Mouse (Mus musculus): ENCODE data around the gene Thap2. TPM values are rescaled to one million over a fixed set of nuclear protein-coding genes. Genes with fewer than 3 reads are reported as not detected.

Thap2 gene
- polyA plus RNA-seq, 1 experiment from 2014 or later: 11.5 TPM

DNA sequence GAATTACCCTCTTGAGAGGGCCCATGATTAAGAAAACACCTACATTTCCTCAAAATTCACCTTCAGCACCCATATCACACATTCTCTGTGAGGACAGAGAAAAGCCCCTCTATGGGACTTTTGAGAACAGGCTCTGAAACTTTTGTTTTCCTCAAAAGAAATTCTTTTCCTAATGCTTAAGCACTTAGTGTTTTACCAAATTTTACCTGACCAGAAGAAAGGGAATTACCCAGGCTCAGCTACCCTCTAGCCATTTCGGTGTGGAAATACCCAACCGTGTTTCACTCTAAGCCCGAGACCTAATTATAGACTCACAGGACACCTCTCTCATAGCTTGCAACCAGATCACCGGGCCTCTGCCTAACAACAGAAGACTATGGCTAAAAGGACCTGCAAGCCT lies 51.2 kb downstream of the Thap2 start:
- TF ChIP-seq CTCF (IDR thresholded peaks at IDR 0.05): no peak
- DNase-seq (ENCODE audit: low read depth, low spot score): no peak
- no peaks in the 10 kb centered on the region for H3K27me3 ChIP-seq
- CTCF ChIA-PET: interaction anchor here (0.8 to 2.1 kb wide), 2 partner anchors 10 to 14 kb away, joined by 3 to 7 read pairs; no protein-coding TSS in a partner anchor
- in situ Hi-C loops (cut with MboI; ENCODE audit: low pct_unique_long_range_greater_than_20kb): no loop called here
- no peak for ATAC-seq
- POLR2A ChIA-PET: no interaction called here

DNA sequence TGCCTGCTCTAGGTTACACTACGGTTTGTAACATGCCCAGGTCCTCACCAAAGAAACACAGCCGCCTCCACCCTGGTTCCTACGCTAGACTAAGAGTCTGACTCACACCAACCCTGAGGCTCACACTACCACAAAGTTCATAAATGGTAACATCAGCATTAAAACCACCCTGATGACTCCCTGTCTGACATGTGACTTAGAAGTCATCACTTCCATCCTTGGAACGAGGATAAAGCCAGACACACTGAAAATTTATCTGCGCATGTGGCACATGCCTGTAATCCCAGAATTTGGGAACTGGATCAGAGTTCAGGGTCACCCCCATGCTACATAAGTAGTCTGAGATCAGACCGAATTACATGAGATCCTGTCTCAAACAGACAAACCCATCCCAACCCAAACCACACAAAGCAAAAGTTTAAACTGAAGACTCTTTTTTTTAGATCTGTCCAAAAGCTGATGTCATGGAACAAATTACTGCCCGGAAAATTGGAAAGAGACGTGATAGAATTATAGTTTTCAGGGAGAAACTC lies 51.8 kb downstream of the Thap2 start:
- peak; percentile 41 for DNase-seq (ENCODE audit: low read depth, low spot score)
- in situ Hi-C loops (cut with MboI; ENCODE audit: low pct_unique_long_range_greater_than_20kb): no loop called here
- no peak for TF ChIP-seq CTCF (IDR thresholded peaks at IDR 0.05)
- no peaks in the 10 kb centered on the region for H3K27me3 ChIP-seq
- ATAC-seq: peak; percentile 96
- CTCF ChIA-PET: interaction anchor here (2.1 kb wide), 1 partner anchor 9 kb away, joined by 7 read pairs; no protein-coding TSS in a partner anchor
- POLR2A ChIA-PET: interaction anchor here (0.8 kb wide), 1 partner anchor 16 kb away, joined by 5 read pairs; the partner anchor contains the start of gene Rab21

DNA sequence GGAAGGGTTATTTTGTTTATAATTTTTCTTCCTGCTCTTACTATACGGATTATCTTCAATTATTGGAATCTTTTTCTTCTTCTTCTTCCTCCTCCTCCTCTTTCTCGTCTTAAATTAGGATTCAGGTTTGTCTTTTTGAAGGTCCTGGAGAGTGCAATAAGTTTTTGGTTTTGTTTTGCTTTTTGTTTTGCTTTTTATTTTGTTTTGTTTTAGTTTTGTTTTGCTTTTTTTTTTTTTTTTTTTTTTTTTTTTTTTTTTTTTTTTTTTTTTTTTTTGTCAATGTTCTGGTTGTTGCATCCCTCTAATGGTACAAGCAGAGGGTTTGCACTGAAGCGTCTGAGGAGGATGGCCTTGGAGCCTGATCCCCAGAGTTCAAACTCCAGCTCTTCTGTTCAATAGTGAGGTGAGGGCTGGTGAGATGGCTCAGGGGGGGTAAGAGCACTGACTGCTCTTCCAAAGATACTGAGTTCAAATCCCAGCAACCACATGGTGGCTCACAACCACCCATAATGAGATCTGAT lies 55.2 kb downstream of the Thap2 start:
- no peak for ATAC-seq
- DNase-seq (ENCODE audit: low read depth, low spot score): no peak
- TF ChIP-seq CTCF (IDR thresholded peaks at IDR 0.05): no peak
- in situ Hi-C loops (cut with MboI; ENCODE audit: low pct_unique_long_range_greater_than_20kb): loop anchor here (5.0 kb wide), 1 partner anchor 288 kb away; no protein-coding TSS in a partner anchor
- CTCF ChIA-PET: interaction anchor here (1.0 kb wide), 1 partner anchor 16 kb away, joined by 3 read pairs; no protein-coding TSS in a partner anchor
- H3K27me3 ChIP-seq: no peaks in the 10 kb centered on the region
- POLR2A ChIA-PET: no interaction called here

- ATAC-seq: no peak
- CTCF ChIA-PET: interaction anchor here (1.0 kb wide), 1 partner anchor 17 kb away, joined by 3 read pairs; no protein-coding TSS in a partner anchor
- no peak for DNase-seq (ENCODE audit: low read depth, low spot score)
- no peaks in the 10 kb centered on the region for H3K27me3 ChIP-seq
- POLR2A ChIA-PET: no interaction called here
- no peak for TF ChIP-seq CTCF (IDR thresholded peaks at IDR 0.05)
- in situ Hi-C loops (cut with MboI; ENCODE audit: low pct_unique_long_range_greater_than_20kb): loop anchor here (5.0 kb wide), 1 partner anchor 289 kb away; no protein-coding TSS in a partner anchor
Observed at GRCm38 (mm10) chr10:115328514-115328913, 55.7 kb downstream of the Thap2 start.

GRCm38 (mm10) chr10:115323295-115323694 lies 60.9 kb downstream of the Thap2 start:
- no peak for DNase-seq (ENCODE audit: low read depth, low spot score)
- H3K27me3 ChIP-seq: no peaks in the 10 kb centered on the region
- peak; percentile 94 for TF ChIP-seq CTCF (IDR thresholded peaks at IDR 0.05)
- ChIA-PET CTCF (interaction anchor here (0.7 to 1.6 kb wide), 11 partner anchors 9 to 407 kb away, joined by 3 to 7 read pairs (median 3); partner anchors contain the start of gene Zfc3h1), POLR2A (no interaction called here)
- no peak for ATAC-seq
- in situ Hi-C loops (cut with MboI; ENCODE audit: low pct_unique_long_range_greater_than_20kb): loop anchor here (5.0 kb wide), 1 partner anchor 874 kb away; no protein-coding TSS in a partner anchor

GRCm38 (mm10) chr10:115321317-115322035 lies 62.8 kb downstream of the Thap2 start:
- no peak for TF ChIP-seq CTCF (IDR thresholded peaks at IDR 0.05)
- ChIA-PET POLR2A (no interaction called here), CTCF (interaction anchor here (1.1 to 1.3 kb wide), 2 partner anchors 86 to 875 kb away, joined by 3 to 4 read pairs; no protein-coding TSS in a partner anchor)
- in situ Hi-C loops (cut with MboI; ENCODE audit: low pct_unique_long_range_greater_than_20kb): loop anchor here (5.0 kb wide), 1 partner anchor 876 kb away; no protein-coding TSS in a partner anchor
- DNase-seq (ENCODE audit: low read depth, low spot score) (no peak), ATAC-seq (no peak)
- no peaks in the 10 kb centered on the region for H3K27me3 ChIP-seq

Other genes starting within 250 kb of the Thap2 start
- not detected for gene Tph2, start 199.4 kb downstream of the Thap2 start, polyA plus RNA-seq (2021)
- gene Tbc1d15, start 133.0 kb downstream of the Thap2 start, polyA plus RNA-seq (2021): 116 TPM
- gene Rab21, start 68.8 kb downstream of the Thap2 start, polyA plus RNA-seq (2021): 58.2 TPM
- gene Tmem19, start 21.9 kb downstream of the Thap2 start, polyA plus RNA-seq (2021): 29.5 TPM
- gene Zfc3h1, start 516 bp upstream of the Thap2 start, polyA plus RNA-seq (2021): 36.8 TPM
- not detected for gene A930009A15Rik, start 185.5 kb upstream of the Thap2 start, polyA plus RNA-seq (2021)
- not detected for gene Lgr5, start 203.3 kb upstream of the Thap2 start, polyA plus RNA-seq (2021)